Mouse (Mus musculus): ENCODE results near the gene Map3k7.
"Not testable (repeated sequence)": the region's sequence is repeated elsewhere in the genome, so short reads cannot be mapped to it uniquely, and the experiment has no call there.

The Map3k7 gene

GRCm38 (mm10) chr4:31993386-31993785 is 29.5 kb downstream of the Map3k7 start:
- no peak for DNase-seq (ENCODE audit: low spot score)

GRCm38 (mm10) chr4:31993865-31994264 is 30.0 kb downstream of the Map3k7 start:
- DNase-seq (ENCODE audit: low spot score), result no peak

- DNase-seq (ENCODE audit: low spot score), result no peak
Observed at GRCm38 (mm10) chr4:32001498-32001897, 37.6 kb downstream of the Map3k7 start.

- DNase-seq (ENCODE audit: low spot score), result no peak
Observed at GRCm38 (mm10) chr4:32004773-32005591, 41.1 kb downstream of the Map3k7 start.

- no peak for DNase-seq (ENCODE audit: low spot score)
Observed at GRCm38 (mm10) chr4:32007174-32007573, 43.3 kb downstream of the Map3k7 start.

GRCm38 (mm10) chr4:32008095-32008494 is 44.2 kb downstream of the Map3k7 start:
- no peak for DNase-seq (ENCODE audit: low spot score)

- no peak for DNase-seq (ENCODE audit: low spot score)
Observed at GRCm38 (mm10) chr4:32010808-32011207, 46.9 kb downstream of the Map3k7 start.

GRCm38 (mm10) chr4:32011218-32011973 is 47.5 kb downstream of the Map3k7 start:
- DNase-seq (ENCODE audit: low spot score), result no peak

- no peak for DNase-seq (ENCODE audit: low spot score)
Observed at GRCm38 (mm10) chr4:32021131-32021530, 57.2 kb downstream of the Map3k7 start.

- DNase-seq (ENCODE audit: low spot score), result no peak
Observed at GRCm38 (mm10) chr4:32022321-32022720, 58.4 kb downstream of the Map3k7 start.

- DNase-seq (ENCODE audit: low spot score), result not testable (repeated sequence)
Observed at GRCm38 (mm10) chr4:32024170-32024569, 60.3 kb downstream of the Map3k7 start.

GRCm38 (mm10) chr4:32025105-32025504 is 61.2 kb downstream of the Map3k7 start:
- DNase-seq (ENCODE audit: low spot score), result no peak

- no peak for DNase-seq (ENCODE audit: low spot score)
Observed at GRCm38 (mm10) chr4:32027094-32027493, 63.2 kb downstream of the Map3k7 start.

- DNase-seq (ENCODE audit: low spot score), result no peak
Observed at GRCm38 (mm10) chr4:32037267-32037666, 73.4 kb downstream of the Map3k7 start.

- DNase-seq (ENCODE audit: low spot score), result no peak
Observed at GRCm38 (mm10) chr4:32041741-32042452, 78.0 kb downstream of the Map3k7 start.

- no peak for DNase-seq (ENCODE audit: low spot score)
Observed at GRCm38 (mm10) chr4:32045234-32045633, 81.3 kb downstream of the Map3k7 start.

GRCm38 (mm10) chr4:32049824-32050223 is 85.9 kb downstream of the Map3k7 start:
- no peak for DNase-seq (ENCODE audit: low spot score)

GRCm38 (mm10) chr4:32053171-32053570 is 89.3 kb downstream of the Map3k7 start:
- DNase-seq (ENCODE audit: low spot score), result no peak

- peak; percentile 92 for DNase-seq (ENCODE audit: low spot score)
Observed at GRCm38 (mm10) chr4:32055151-32056052, 91.5 kb downstream of the Map3k7 start.

GRCm38 (mm10) chr4:32056441-32056840 is 92.5 kb downstream of the Map3k7 start:
- no peak for DNase-seq (ENCODE audit: low spot score)

GRCm38 (mm10) chr4:32057102-32057501 is 93.2 kb downstream of the Map3k7 start:
- DNase-seq (ENCODE audit: low spot score), result no peak

GRCm38 (mm10) chr4:32060686-32061085 is 96.8 kb downstream of the Map3k7 start:
- no peak for DNase-seq (ENCODE audit: low spot score)
